Mouse (Mus musculus): ENCODE data around the gene Eno1.
A peak's percentile ranks its signal among the peaks of the same experiment; 100 is the strongest.

DNA sequence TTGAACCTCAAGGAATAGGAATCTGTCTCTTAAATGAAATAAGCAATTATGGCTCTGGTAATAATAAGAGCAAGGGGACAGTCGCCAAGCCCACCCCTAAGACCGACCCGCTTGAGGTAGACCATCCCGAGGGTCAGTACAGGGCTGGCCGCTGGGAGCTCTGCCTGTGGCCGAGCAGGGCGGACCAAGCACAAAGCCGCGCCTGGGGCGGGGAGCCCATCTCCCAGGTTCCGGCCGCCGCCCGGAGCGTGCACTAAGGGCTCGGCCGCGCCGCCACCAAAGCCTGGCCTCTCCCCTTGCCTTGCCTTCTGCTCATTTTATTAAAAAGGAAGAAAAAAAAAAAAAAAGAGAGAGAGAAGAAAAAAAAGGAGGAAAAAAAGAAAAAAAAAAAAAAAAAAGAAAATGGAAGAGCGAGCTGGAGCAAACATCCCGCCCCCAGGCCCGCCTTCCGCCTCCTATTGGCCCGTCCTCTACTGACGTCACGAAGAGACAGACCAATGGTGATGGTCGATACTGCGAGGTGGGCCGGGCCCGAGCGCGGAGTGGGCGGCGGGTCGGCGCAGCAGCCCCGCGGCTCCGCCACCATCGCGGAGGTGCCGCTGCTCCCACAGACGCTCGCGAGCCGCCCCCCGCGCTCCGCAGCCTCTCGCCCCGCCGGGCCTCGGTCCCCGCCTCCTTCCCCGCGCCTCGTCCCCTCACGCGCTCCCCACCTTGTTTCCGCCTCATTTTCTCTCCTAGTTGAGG, 44.7 kb downstream of the Eno1 start, which contains the start of gene Rere:
- TF ChIP-seq EP300 (optimal IDR thresholded peaks at IDR 0.05) (no peak), CTCF (IDR thresholded peaks at IDR 0.05; ENCODE audit: low read depth) (peak; percentile 34)

Data from stomach, postnatal 0 days (tissue).